Mouse (Mus musculus) ES-E14 (cell line): Measurements from ENCODE around the gene Abhd4. TPM values are rescaled to one million over a fixed set of nuclear protein-coding genes. Genes with fewer than 3 reads are reported as not detected.

Source experiments
- DNase-seq: peaks from one replicate; pipeline ENCODE4 v3.0.0-alpha.2; 2013; ENCODE audit warnings: low read depth, low spot score
- H3K27ac ChIP-seq: 2 replicates; pipeline ENCODE4 v1.5.1; 2012; ENCODE audit warnings: low read depth, mild to moderate bottlenecking, low read length, moderate library complexity, mixed read lengths; ENCODE audit not compliant: poor library complexity, insufficient read depth, severe bottlenecking
- H3K36me3 ChIP-seq: 2 replicates; pipeline ENCODE4 v1.6.1; 2012; ENCODE audit warnings: mild to moderate bottlenecking, low read length, moderate library complexity, mixed read lengths; ENCODE audit not compliant: control insufficient read depth, poor library complexity, insufficient read depth, severe bottlenecking
- H3K4me1 ChIP-seq, 2 experiments: fragments of 150-350 bp in 1 of 2; sonication (generic) in 1 of 2; 2 replicates each; pipeline ENCODE4 v1.6.1; 2012; ENCODE audit warnings: low read length in 2 of 2, mild to moderate bottlenecking in 1 of 2, mixed read lengths in 1 of 2; ENCODE audit not compliant: control insufficient read depth in 2 of 2, insufficient read depth in 2 of 2, poor library complexity in 1 of 2
- H3K4me3 ChIP-seq, 2 experiments: fragments of 150-350 bp in 1 of 2; sonication (generic) in 1 of 2; 2 replicates each; pipeline ENCODE4 v1.5.1; 2012; ENCODE audit warnings: low read length in 2 of 2, low read depth in 1 of 2, mild to moderate bottlenecking in 1 of 2, mixed read lengths in 1 of 2; ENCODE audit not compliant: insufficient read depth in 1 of 2, poor library complexity in 1 of 2, severe bottlenecking in 1 of 2
- H3K9ac ChIP-seq: 2 replicates; pipeline ENCODE4 v1.6.1; 2012; ENCODE audit warnings: low read depth, mild to moderate bottlenecking, low read length, mixed read lengths; ENCODE audit not compliant: poor library complexity, insufficient read depth, severe bottlenecking
- H3K9me3 ChIP-seq: fragments of 150-350 bp; sonication (generic); 2 replicates; pipeline ENCODE4 v1.6.1; 2012; ENCODE audit warnings: low read depth, mild to moderate bottlenecking, low read length; ENCODE audit not compliant: control insufficient read depth, insufficient read depth
- CHD2 ChIP-seq: IDR thresholded peaks from 2 replicates; pipeline ENCODE4 v1.6.1; 2014; ENCODE audit warnings: mild to moderate bottlenecking, low read depth, low read length, inconsistent platforms
- HCFC1 ChIP-seq: IDR thresholded peaks from 2 replicates; pipeline ENCODE4 v1.6.1; 2012; ENCODE audit warnings: low read length, inconsistent platforms, borderline replicate concordance; ENCODE audit not compliant: insufficient read depth
- MAFK ChIP-seq: IDR thresholded peaks from 2 replicates; pipeline ENCODE4 v1.6.1; 2014; ENCODE audit warnings: mild to moderate bottlenecking, low read depth, low read length, inconsistent platforms; ENCODE audit not compliant: insufficient read depth
- ZC3H11A ChIP-seq: IDR thresholded peaks from 2 replicates; pipeline ENCODE4 v1.6.1; 2012; ENCODE audit warnings: low read depth, mild to moderate bottlenecking, inconsistent platforms, low read length, borderline replicate concordance
- ZNF384 ChIP-seq: IDR thresholded peaks from 2 replicates; pipeline ENCODE4 v1.6.1; 2012; ENCODE audit warnings: low read depth, low read length, inconsistent platforms
- in situ Hi-C, 2 experiments: fragments of 600-800 bp; cut with MboI; formaldehyde crosslinking; loops; one replicate each; pipeline ENCODE4 v1.15.1; 2025; ENCODE audit warnings: low sequenced_read_pairs in 2 of 2, inconsistent platforms in 1 of 2; ENCODE audit not compliant: unreplicated experiment in 2 of 2
- total RNA-seq: library from RNA; depleted of rRNA; stranded (reverse); fragments of 300-350 nt; gene quantifications from 2 replicates; pipeline ENCODE4 v1.2.3, GENCODE M21; 2012

The Abhd4 gene
- total RNA-seq, 1 experiment: 17.6 TPM

DNA sequence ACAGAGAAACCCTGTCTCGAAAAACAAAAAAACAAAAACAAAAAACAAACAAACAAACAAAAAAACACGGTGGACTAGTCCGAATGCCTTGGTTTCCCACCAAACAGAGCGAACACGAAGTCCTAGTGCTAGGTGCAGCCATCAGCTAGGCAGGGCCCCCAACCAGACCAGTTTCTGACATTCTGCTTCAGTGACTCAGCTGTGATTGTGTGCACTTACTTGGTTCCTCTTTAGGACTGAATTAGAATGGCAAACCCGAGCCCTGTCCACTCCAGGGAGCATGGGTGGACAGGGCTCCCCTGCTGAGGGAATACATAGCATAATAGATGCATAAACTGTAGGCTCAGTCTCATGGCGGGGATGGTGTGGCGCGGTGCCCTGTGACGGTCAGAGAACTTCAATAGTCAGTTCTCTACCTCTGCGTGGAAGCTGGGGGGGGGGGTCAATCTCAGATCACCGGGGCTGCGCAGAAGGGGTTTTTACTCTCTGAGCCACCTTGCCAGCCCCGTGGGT lies 23.3 kb upstream of the Abhd4 start:
- Histone ChIP-seq H3K9ac (no peak overlapping the region), H3K27ac (no peak overlapping the region), H3K4me1 (peaks cover 7 to 24% of the 10 kb centered on the region in 2 experiments; a peak in 3 of 4 replicates), H3K4me3 (peak overlapping the region in 1 of 2 experiments; percentile 60; a peak in 1 of 4 replicates), H3K9me3 (no peaks in the 10 kb centered on the region), H3K36me3 (peaks cover 4% of the 10 kb centered on the region; the same call in 1 of the 2 replicates)
- in situ Hi-C loops: no loop called here
- no peak for DNase-seq
- TF ChIP-seq MAFK (no peak), HCFC1 (no peak), ZNF384 (no peak), CHD2 (no peak), ZC3H11A (no peak)

DNA sequence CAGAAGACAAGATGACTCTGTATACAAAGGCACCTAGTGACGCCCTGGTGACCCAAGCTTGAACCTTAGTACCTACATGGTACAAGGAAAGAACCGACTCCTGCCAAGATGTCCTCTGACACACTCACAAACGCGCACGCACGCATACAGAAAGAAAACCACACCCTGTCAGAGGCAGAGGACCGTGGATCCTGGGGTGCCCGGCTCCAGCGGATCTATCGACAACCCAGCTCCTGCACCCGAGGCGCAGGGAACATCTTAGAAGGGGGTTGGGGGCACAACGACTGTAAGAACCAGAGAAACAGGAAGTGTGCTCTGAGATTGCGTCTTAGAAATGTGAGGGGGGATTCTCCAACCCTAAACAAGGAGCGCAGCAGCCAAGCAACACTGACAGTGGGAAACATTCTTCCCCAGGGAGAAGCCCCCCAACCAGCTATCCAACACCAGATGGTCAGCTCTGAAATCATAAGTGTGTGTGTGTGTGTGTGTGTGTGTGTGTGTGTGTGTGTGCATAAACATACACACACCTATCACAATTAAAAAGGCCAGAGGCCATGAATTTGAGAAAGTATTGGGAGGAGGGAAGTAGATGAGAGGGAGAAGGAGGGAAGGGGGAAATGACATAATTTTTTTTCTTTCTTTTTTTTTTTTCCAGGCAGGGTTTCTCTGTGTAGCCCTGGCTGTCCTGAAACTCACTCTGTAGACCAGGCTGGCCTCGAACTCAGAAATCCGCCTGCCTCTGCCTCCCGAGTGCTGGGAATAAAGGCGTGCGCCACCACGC lies 22.6 kb upstream of the Abhd4 start:
- TF ChIP-seq ZC3H11A (no peak), MAFK (no peak), HCFC1 (no peak), ZNF384 (no peak), CHD2 (no peak)
- in situ Hi-C loops: no loop called here
- DNase-seq: no peak
- Histone ChIP-seq H3K4me1 (peaks cover 7 to 24% of the 10 kb centered on the region in 2 experiments; a peak in 3 of 4 replicates), H3K36me3 (peaks cover 4% of the 10 kb centered on the region; the same call in 1 of the 2 replicates), H3K9me3 (no peaks in the 10 kb centered on the region), H3K9ac (no peak overlapping the region), H3K4me3 (peak overlapping the region; percentile 48 to 60), H3K27ac (no peak overlapping the region)

DNA sequence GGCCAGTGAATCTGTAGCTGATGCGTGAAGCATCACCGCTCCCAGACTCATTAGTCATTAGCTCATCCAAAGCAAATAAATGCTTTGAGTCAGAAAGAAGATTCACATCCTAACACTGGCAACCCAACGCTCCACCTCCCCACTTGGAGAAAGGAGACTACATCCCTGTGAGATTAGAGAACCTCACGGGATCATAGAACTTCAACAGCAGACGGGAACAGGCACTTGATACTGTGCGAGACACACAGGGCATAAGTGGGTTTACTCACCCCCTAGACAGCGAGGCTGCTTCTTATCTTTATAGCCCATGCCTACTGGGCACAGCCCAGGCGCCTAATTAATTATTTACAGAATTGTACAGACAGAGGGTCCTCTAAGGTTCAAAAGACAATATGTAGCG lies 21.8 kb upstream of the Abhd4 start:
- Histone ChIP-seq H3K36me3 (peaks cover 6% of the 10 kb centered on the region; the same call in 1 of the 2 replicates), H3K9me3 (no peaks in the 10 kb centered on the region), H3K4me1 (peaks cover 7 to 24% of the 10 kb centered on the region in 2 experiments; a peak in 3 of 4 replicates), H3K27ac (no peak overlapping the region), H3K4me3 (no peak overlapping the region), H3K9ac (no peak overlapping the region)
- TF ChIP-seq CHD2: no peak
- TF ChIP-seq HCFC1: no peak
- no peak for TF ChIP-seq ZNF384
- no peak for TF ChIP-seq MAFK
- TF ChIP-seq ZC3H11A: no peak
- in situ Hi-C loops: no loop called here
- no peak for DNase-seq

DNA sequence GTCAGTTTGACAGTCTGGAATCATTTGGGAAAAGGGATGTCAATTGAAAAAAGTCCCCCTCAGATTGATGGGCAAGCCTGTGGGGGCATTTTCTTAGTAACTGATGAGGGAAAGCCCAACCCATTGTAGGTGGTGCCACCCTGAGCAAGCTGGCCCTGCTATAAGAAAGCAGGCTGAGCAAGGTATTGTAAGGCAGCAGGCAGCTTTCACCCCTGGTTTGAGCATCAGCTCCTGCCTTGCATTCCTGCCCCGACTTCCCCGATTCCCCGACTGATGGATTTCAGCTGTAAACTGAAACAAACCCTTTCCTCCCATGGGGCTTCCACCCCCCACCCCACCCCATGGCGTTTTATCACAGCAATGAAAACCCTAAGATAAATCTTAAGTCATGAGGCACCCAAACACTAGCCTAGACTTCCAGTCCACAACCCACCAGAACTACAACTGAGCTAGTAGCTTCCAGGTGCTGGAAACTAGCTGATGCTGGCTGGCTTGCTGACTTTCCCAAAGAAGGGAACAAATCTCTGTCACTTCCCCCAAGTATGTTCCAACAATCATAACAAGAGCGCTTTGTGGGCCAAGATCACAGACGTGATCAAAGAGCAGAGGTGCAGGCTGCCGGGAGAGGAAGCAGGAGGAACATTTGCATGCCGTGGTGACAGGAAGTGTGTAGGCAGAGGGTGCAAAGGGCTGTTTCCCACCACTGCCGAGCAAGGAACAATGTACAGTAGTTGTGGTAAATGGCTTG lies 21.0 kb upstream of the Abhd4 start:
- H3K4me1 ChIP-seq: peaks cover 7 to 21% of the 10 kb centered on the region in 2 experiments; a peak in 3 of 4 replicates
- H3K9me3 ChIP-seq: no peaks in the 10 kb centered on the region
- H3K4me3 ChIP-seq: peak overlapping the region; percentile 52 to 66; a peak in 3 of 4 replicates
- DNase-seq: no peak
- in situ Hi-C loops: no loop called here
- no peak for TF ChIP-seq ZNF384
- no peak for TF ChIP-seq HCFC1
- TF ChIP-seq CHD2: no peak
- TF ChIP-seq MAFK: no peak
- no peak for TF ChIP-seq ZC3H11A
- peaks cover 6% of the 10 kb centered on the region; the same call in 1 of the 2 replicates for H3K36me3 ChIP-seq
- H3K27ac ChIP-seq: peak overlapping the region; percentile 33; the same call in 1 of the 2 replicates
- H3K9ac ChIP-seq: peak overlapping the region; percentile 56; the same call in 1 of the 2 replicates
